Mouse (Mus musculus) brain, adult 10 weeks (tissue): ENCODE data around the gene Rilp. TPM values are rescaled to one million over a fixed set of nuclear protein-coding genes. Genes with fewer than 3 reads are reported as not detected.

Experiments
- polyA plus RNA-seq: library from polyadenylated mRNA; stranded (reverse); fragments of 350-450 nt; fragmentation: Illumina TruSeq; extraction: RNeasy Lipid Tissue Mini Kit (QIAGEN cat#74804); gene quantifications from one replicate; pipeline ENCODE4 v1.2.3, GENCODE M21; 2015; ENCODE audit warnings: low read depth, low replicate concordance

The Rilp gene
- polyA plus RNA-seq, result 1.1 TPM

DNA sequence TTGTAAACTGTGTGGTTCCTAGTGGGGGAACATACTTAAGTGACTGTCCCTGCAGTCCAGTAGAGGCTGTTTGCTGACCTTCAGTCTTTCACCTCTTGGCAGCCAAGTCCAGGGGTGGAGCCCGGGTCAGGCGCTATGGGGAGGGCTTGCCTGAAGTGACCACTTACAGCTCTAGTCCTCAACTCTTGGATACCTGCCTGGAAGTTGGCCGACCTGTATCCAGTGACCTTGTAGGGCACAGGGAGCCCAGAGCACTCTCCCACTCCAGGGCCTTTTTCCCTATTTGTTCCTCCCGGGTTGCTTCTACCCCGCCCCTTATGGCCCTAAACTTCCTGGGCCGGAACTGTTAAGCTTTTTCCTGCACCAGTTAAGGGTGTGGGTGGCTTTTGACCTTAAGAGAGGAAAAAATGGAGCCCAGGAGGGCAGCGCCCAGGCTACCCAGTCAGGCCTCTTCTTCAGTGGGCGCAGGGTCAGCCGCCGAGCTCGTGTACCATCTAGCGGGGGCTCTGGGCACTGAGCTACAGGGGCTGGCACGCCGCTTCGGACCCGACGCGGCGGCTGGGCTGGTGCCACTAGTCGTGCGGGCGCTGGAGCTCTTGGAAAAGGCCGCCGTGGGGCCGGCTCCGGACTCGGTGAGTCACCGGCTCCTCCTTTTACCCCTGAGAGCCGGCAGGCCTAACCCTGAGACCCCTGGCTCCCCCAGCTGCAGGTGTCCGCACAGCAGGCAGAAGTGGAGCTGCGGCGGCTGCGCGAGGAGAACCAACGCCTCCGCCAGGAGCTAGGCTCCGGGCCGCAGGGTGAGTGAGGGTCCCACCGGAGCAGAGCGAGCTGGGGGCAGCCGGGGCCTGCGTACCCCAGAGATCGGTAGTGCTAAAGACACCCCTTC lies at the start of gene Rilp:
Rilp (plus strand) TSS at position 354 of the 886 bp plus-strand sequence.

GRCm38 (mm10) chr11:75460844-75461742 lies 48.8 kb upstream of the Rilp start, which contains the start of gene Tlcd2:
TSS of gene Tlcd2 (plus strand) at chr11:75461715.

DNA sequence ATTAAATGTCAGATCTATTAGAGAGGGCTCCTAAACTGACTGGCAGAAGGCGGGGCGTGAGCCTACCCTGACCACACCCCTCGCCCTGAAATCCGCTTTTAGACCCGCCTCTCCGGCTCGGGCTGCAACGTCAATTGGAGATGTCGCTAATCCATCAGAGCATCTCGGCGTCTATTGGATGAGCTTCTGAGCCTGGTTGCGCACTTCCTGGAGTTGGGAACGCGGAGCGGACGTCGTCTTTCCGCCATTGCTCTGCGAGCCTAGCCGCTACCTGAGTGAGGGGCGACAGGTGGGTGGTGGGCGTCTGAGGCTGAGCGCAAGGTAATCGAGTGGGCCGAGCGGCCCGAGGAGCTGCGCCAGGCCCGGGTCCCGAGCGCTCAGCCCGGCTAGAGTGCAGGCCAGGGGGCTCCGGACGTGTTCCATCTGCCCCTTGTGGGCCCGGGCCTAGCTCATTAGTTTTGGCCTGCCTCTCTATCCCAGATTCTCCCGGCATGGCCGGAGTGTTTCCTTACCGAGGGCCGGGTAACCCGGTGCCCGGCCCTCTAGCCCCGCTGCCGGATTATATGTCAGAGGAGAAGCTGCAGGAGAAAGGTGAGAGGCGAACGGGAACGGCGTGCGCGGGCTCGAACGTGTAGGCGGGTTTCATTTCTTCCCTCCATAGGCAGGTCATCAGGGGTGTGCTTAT lies 23.2 kb upstream of the Rilp start, which contains the start of gene Prpf8:
Prpf8 (plus strand) TSS at position 216 of the 685 bp plus-strand sequence.

DNA sequence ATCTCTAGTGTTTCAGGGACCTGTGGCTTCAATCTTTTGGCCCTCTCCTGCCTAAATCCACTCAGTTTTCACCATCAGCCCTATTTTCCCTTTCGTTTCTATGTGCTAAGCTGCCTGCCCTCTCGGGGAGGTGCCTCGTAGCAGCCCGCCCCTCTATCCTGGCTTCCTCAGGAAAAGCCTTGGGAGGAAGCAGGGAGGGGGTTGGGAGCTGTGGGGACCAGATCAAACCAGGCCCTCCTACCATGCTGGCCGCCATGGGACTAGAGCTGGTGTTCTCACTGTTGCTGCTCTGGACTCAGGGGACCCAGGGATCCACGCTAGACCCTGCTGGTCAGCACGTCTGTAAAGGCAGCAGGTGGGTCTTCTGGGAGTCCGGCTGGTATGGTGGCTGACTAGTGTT lies 3.4 kb downstream of the Rilp start, which contains the start of gene Scarf1:
Scarf1 (plus strand) TSS at position 205 of the 400 bp plus-strand sequence.

GRCm38 (mm10) chr11:75531469-75532242 lies 21.8 kb downstream of the Rilp start, which contains the start of gene Slc43a2:
TSS of gene Slc43a2 (plus strand) at chr11:75531694.

Other genes with a start within 250 kb of the Rilp start
- gene Rpa1, start 161.8 kb upstream of the Rilp start, polyA plus RNA-seq, result 56.3 TPM
- 8.3 TPM for gene Smyd4, start 161.7 kb upstream of the Rilp start, polyA plus RNA-seq
- 18.2 TPM for gene Serpinf1, start 87.4 kb upstream of the Rilp start, polyA plus RNA-seq
- 0.34 TPM for gene Serpinf2, start 70.5 kb upstream of the Rilp start, polyA plus RNA-seq
- gene Wdr81, start 55.4 kb upstream of the Rilp start, polyA plus RNA-seq, result 10.1 TPM
- gene Tlcd2, start 48.4 kb upstream of the Rilp start, polyA plus RNA-seq, result 1.2 TPM
- gene Prpf8, start 23.3 kb upstream of the Rilp start, polyA plus RNA-seq, result 68.6 TPM
- gene Scarf1, start 3.4 kb downstream of the Rilp start, polyA plus RNA-seq, result 1.3 TPM
- gene Slc43a2, start 21.6 kb downstream of the Rilp start, polyA plus RNA-seq, result 23.8 TPM
- gene Pitpna, start 78.0 kb downstream of the Rilp start, polyA plus RNA-seq, result 282 TPM
- gene Inpp5k, start 120.9 kb downstream of the Rilp start, polyA plus RNA-seq, result 39.6 TPM
- 12.5 TPM for gene Myo1c, start 140.4 kb downstream of the Rilp start, polyA plus RNA-seq
- gene Crk, start 169.2 kb downstream of the Rilp start, polyA plus RNA-seq, result 122 TPM
- 1,053 TPM for gene Ywhae, start 222.8 kb downstream of the Rilp start, polyA plus RNA-seq